8 mouse cellular contexts compared by ENCODE assay signal in the genomic region with DNA sequence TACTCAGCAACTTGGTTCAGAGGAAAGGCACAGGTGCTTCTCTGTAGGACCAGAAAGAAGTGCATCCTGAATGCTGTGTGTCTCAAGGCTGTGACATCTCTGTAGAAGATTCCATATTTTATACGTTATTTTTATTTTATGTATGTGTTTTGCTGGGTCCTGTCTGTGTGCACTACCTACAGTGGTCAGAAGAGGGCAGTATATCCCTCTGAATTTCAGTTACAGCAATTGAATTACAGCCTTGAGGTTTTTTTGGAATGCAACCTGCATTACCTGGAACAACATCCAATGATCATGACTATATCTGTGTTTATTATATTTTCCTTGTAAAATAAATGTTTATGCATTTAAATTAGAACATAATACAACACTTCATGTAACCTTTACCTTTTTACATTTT. TPM values are rescaled to one million over a fixed set of nuclear protein-coding genes. Genes with fewer than 3 reads are reported as not detected.
DNase-seq lines count a peak whose midpoint lies in the region; ATAC-seq and TF ChIP-seq lines count a peak whose summit lies in the region.
"Not testable (repeated sequence)": the region's sequence is repeated elsewhere in the genome, so short reads cannot be mapped to it uniquely, and the experiment has no call there.

No protein-coding gene starts in this region.

- not testable (repeated sequence) for H3K4me1 ChIP-seq in embryonic facial prominence, embryonic 11.5 days (ENCODE audit: control insufficient read depth, insufficient read depth, low read length); lung, postnatal 0 days (ENCODE audit: insufficient read depth, low read depth, low read length)

- not testable (repeated sequence) for H3K36me3 ChIP-seq in embryonic facial prominence, embryonic 11.5 days (replicated peaks; ENCODE audit: control insufficient read depth, insufficient read depth, low read depth, low read length); lung, postnatal 0 days (ENCODE audit: insufficient read depth, low read length)

- TF ChIP-seq EP300 in lung, postnatal 0 days (IDR thresholded peaks at IDR 0.05): not testable (repeated sequence)

- WGBS in embryonic facial prominence, embryonic 11.5 days: 39% methylated on average over 1 of the region's 1 CpGs
- WGBS in lung, postnatal 0 days: 48% methylated on average over 1 of the region's 1 CpGs

- not testable (repeated sequence) for H3K27me3 ChIP-seq in embryonic facial prominence, embryonic 11.5 days (ENCODE audit: control insufficient read depth, insufficient read depth, low read length); lung, postnatal 0 days (replicated peaks; ENCODE audit: insufficient read depth, low read length)

- not testable (repeated sequence) for H3K9ac ChIP-seq in embryonic facial prominence, embryonic 11.5 days (replicated peaks; ENCODE audit: low read length); lung, postnatal 0 days (replicated peaks; ENCODE audit: low read depth)

- not testable (repeated sequence) for H3K4me2 ChIP-seq in embryonic facial prominence, embryonic 11.5 days (ENCODE audit: low read depth, low read length); lung, postnatal 0 days (replicated peaks; ENCODE audit: low read depth, low read length)

- H3K9me3 ChIP-seq in embryonic facial prominence, embryonic 11.5 days (replicated peaks; ENCODE audit: control insufficient read depth, low read length); lung, postnatal 0 days (ENCODE audit: low read length): not testable (repeated sequence)

- not testable (repeated sequence) for H3K4me3 ChIP-seq in embryonic facial prominence, embryonic 11.5 days (ENCODE audit: low read depth, low read length); layer of hippocampus, adult 2 months; lung, postnatal 0 days (ENCODE audit: low read depth, low read length)

- TF ChIP-seq CTCF in layer of hippocampus, adult 2 months (conservative IDR thresholded peaks at IDR 0.05): peak; percentile 77
- peak; percentile 73 for TF ChIP-seq CTCF in lung, postnatal 0 days (IDR thresholded peaks at IDR 0.05)

- not testable (repeated sequence) for ATAC-seq in embryonic facial prominence, embryonic 11.5 days (replicated peaks; ENCODE audit: insufficient number of reproducible peaks, low FRiP score, low TSS enrichment, low read depth); lung, postnatal 0 days
- peak; percentile 34 to 38; a peak in 1 of 4 replicates for ATAC-seq in hematopoietic stem cell, adult 5-6 weeks (replicated peaks in 1 of 2; ENCODE audit: insufficient read depth in 1 of 2, low FRiP score in 2 of 2, low TSS enrichment in 1 of 2, low read depth in 1 of 2, poor library complexity in 2 of 2, severe bottlenecking in 2 of 2)

- peak; percentile 61 for DNase-seq in ES-CJ7 (ENCODE audit: low read depth, low spot score)
- DNase-seq in brain, adult 2 months (ENCODE audit: low read depth, low spot score): peak; percentile 39
- DNase-seq in embryonic facial prominence, embryonic 11.5 days (ENCODE audit: low spot score): peak; percentile 56
- DNase-seq in layer of hippocampus, adult 2 months (ENCODE audit: low spot score in 2 of 2): not testable (repeated sequence)
- peak; percentile 14 for DNase-seq in lung, postnatal 0 days (ENCODE audit: low spot score)
- DNase-seq in retina, postnatal 1 day: peak; percentile 62
- peak; percentile 37 for DNase-seq in thymus, postnatal 14 days

- not testable (repeated sequence) for H3K27ac ChIP-seq in embryonic facial prominence, embryonic 11.5 days (replicated peaks; ENCODE audit: low read depth, low read length); layer of hippocampus, adult 2 months; lung, postnatal 0 days (ENCODE audit: low read length)

RNA-seq across cellular contexts. Expression of a gene that starts 3.1 kb away (rescaled TPM):
- 19.3 and 23.2 TPM in 2 replicates for polyA plus RNA-seq in embryonic facial prominence, embryonic 11.5 days (2014; fragmentation: Nextera tagmentation; extraction: Ambion mirVana)
- total RNA-seq in hematopoietic stem cell, adult 5-6 weeks (2017): 23.2 and 42.7 TPM in 2 replicates
- total RNA-seq in layer of hippocampus, adult 2 months (2021): 1 to 10 TPM; 4.5 to 4.8 TPM
- polyA plus RNA-seq in lung, postnatal 0 days (2015; fragmentation: Nextera tagmentation; extraction: Ambion mirVana): 2.6 and 3.6 TPM in 2 replicates

RNA-seq across cellular contexts. Expression of a gene that starts 56.1 kb away (rescaled TPM):
- 27.2 and 27.4 TPM in 2 replicates for polyA plus RNA-seq in embryonic facial prominence, embryonic 11.5 days (2014; fragmentation: Nextera tagmentation; extraction: Ambion mirVana)
- 12.9 and 20.8 TPM in 2 replicates for total RNA-seq in hematopoietic stem cell, adult 5-6 weeks (2017)
- 1 to 10 TPM; 7.9 to 8.4 TPM for total RNA-seq in layer of hippocampus, adult 2 months (2021)
- polyA plus RNA-seq in lung, postnatal 0 days (2015; fragmentation: Nextera tagmentation; extraction: Ambion mirVana): 3.8 and 4.2 TPM in 2 replicates
